Mouse (Mus musculus) stomach, embryonic 14.5 days (tissue): ENCODE measurements around the gene Tle6. TPM values are rescaled to one million over a fixed set of nuclear protein-coding genes. Genes with fewer than 3 reads are reported as not detected.

Experiments used
- ATAC-seq: fragments of 200-750 bp; cut with Nextera tagmentation; 2 replicates; pipeline ENCODE4 v1.8.0; 2017; ENCODE audit warnings: low read depth, moderate TSS enrichment; ENCODE audit not compliant: insufficient number of reproducible peaks, insufficient read depth, low FRiP score
- H3K27ac ChIP-seq: fragments of 300-500 bp; sonication (generic); 2 replicates; pipeline ENCODE4 v1.5.1; 2014; ENCODE audit warnings: mild to moderate bottlenecking, low read length, moderate library complexity, mixed read lengths
- H3K27me3 ChIP-seq: fragments of 300-500 bp; sonication (generic); 2 replicates; pipeline ENCODE4 v1.6.1; 2014; ENCODE audit warnings: low read length, control low read depth, mixed read lengths; ENCODE audit not compliant: control insufficient read depth, insufficient read depth
- H3K36me3 ChIP-seq: fragments of 300-500 bp; sonication (generic); 2 replicates; pipeline ENCODE4 v1.6.1; 2014; ENCODE audit warnings: mild to moderate bottlenecking, control low read depth, low read length, moderate library complexity, mixed read lengths; ENCODE audit not compliant: control insufficient read depth, insufficient read depth
- H3K4me1 ChIP-seq: fragments of 300-500 bp; sonication (generic); 2 replicates; pipeline ENCODE4 v1.6.1; 2014; ENCODE audit warnings: low read length, control low read depth, mixed read lengths; ENCODE audit not compliant: control insufficient read depth, insufficient read depth
- H3K4me2 ChIP-seq: fragments of 300-500 bp; sonication (generic); replicated peaks from 2 replicates; pipeline ENCODE4 v1.6.1; 2014; ENCODE audit warnings: low read depth, low read length, control low read depth
- H3K4me3 ChIP-seq: fragments of 300-500 bp; sonication (generic); 2 replicates; pipeline ENCODE4 v1.5.1; 2014; ENCODE audit warnings: low read depth, low read length, control low read depth
- H3K9ac ChIP-seq: fragments of 300-500 bp; sonication (generic); replicated peaks from 2 replicates; pipeline ENCODE4 v1.6.1; 2014; ENCODE audit warnings: low read depth, mild to moderate bottlenecking, control low read depth, low read length, moderate library complexity, mixed read lengths
- H3K9me3 ChIP-seq: fragments of 300-500 bp; sonication (generic); 2 replicates; pipeline ENCODE4 v1.6.1; 2016; ENCODE audit warnings: low read depth, low read length, control low read depth; ENCODE audit not compliant: control insufficient read depth
- WGBS: fragments of 180-500 bp; shearing (Covaris S2); extraction: QIAGEN DNeasy Blood & Tissue Kit; methylation state at CpG from one replicate; pipeline ENCODE4 v1.1.7; 2014; 5-methylcytosine and 5-hydroxymethylcytosine counted together
- polyA plus RNA-seq: library from polyadenylated mRNA; unstranded; fragments of >200 nt; fragmentation: Nextera tagmentation; extraction: Ambion mirVana; gene quantifications from 2 replicates; pipeline ENCODE4 v1.2.1, GENCODE M21; 2014

Gene Tle6
- polyA plus RNA-seq, 1 experiment from 2014 or later, result 14.3 TPM

DNA sequence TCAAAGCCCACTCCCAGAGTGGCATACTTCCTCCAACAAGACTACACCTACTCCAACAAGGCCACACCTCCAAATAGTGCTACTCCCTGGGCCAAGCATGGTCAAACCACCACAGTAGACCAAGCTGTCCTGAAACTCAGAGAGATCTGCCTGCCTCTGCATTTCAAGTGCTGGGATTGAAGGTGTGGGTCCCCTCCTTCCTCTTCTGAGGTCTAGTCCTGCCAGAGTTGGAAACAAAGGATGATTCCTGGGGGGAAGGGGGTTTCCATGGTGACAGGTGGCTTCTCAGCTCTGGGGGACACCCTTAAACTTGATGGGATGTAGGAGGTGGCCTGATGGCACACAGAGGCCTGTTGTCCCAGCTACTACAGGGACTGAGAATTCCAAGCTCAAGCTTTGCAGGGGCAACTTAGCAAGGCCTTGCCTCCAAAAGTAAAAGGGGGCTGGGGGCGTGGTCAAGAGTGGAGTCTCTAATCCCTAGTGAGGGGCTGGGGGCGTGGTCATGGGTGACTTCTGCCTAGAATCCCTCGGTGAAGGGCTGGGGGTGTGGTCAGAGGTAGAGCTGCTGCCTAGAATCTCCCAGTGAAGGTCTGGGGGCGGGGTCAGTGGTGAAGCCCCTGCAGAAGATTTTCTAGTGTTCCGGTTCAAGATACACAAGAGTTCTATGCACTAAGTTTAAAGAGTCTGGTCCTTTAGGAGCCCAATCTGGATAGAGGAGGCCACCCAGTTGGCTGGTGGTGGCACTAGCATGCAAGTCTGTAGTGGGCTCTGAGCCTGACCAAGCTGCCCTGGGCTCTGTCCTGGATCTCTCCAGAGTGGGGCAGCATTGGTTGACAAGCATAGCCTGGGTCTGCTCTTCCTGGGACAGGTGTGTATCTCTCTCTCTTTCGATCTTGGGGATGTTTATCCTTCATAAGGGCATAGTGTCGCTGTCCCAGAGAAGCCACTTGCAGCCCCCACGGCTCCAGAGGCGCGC is 26.5 kb downstream of the Tle6 start, which contains the start of gene Tle2:
TSS of gene Tle2 (plus strand) at position 481 of the 976 bp plus-strand sequence.
- peaks cover 35% of the 10 kb centered on the region for H3K4me1 ChIP-seq
- 23% methylated on average over 10 of the region's 10 CpGs for WGBS
- peak within 1 kb of the TSS; percentile 27; the same call in 1 of the 2 replicates for H3K27ac ChIP-seq

DNA sequence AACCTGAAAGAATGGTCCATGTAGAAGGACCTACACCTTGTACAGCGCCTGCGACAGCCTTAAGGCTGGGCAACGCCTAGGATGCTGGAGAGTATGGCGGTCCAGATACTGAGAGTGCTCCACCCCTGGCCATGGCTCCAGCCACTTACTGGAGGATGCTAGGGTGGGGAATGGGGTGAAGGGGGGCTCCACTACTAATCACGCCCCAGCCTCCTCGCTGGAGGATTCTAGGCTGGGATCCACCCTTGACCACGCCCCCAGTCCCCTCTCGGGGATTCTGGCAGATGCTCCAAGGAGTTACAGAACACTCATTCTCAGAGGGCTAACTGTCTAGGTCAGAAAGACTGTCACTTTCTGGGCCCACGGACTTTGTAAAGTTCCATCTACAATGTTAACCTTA is 27.9 kb downstream of the Tle6 start:
- peaks cover 47% of the 10 kb centered on the region for H3K4me1 ChIP-seq
- no peak overlapping the region for H3K4me2 ChIP-seq
- H3K27me3 ChIP-seq, result no peaks in the 10 kb centered on the region
- H3K27ac ChIP-seq, result peak overlapping the region; percentile 76; the same call in 1 of the 2 replicates
- H3K9ac ChIP-seq, result no peak overlapping the region
- WGBS, result 18% methylated on average over 9 of the region's 9 CpGs
- H3K4me3 ChIP-seq, result no peak overlapping the region
- no peak for ATAC-seq
- no peaks in the 10 kb centered on the region for H3K9me3 ChIP-seq
- no peaks in the 10 kb centered on the region for H3K36me3 ChIP-seq

More for the DNA sequence above, 26.5 kb downstream of the Tle6 start, which contains the start of gene Tle2:
- Histone ChIP-seq H3K9me3 (no peaks in the 10 kb centered on the region), H3K9ac (peak within 1 kb of the TSS; percentile 50), H3K4me3 (peak within 1 kb of the TSS; percentile 60), H3K27me3 (no peaks in the 10 kb centered on the region), H3K36me3 (no peaks in the 10 kb centered on the region), H3K4me2 (peak within 1 kb of the TSS; percentile 89)
- no peak for ATAC-seq

DNA sequence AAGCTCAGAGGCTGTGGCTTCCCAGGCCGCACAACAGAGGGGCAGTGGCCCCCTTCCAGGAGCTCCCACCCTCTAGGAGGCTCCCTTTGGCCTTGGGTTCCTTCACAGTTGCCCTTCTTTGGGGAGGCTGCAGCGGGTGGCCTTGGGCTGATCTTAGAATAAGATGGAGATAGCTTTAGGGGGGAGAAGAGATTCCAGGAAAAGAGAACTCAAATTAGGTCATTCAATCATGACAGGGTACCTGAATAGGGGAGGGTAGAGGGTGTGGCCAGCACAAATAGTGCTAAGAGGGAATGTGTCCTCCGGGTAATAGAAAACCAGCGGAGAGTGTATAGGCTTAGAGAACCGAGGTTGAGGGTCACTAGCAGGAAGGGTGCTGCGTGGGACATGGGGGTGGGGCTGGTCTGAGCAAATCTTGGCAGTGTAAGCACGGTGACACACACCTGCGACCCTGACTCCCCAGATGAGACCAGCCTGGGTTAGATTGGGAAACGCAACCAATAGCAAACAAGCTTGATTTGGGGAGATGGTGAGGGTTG is 28.7 kb downstream of the Tle6 start:
- Histone ChIP-seq H3K9ac (no peak overlapping the region; the same call in 1 of the 2 replicates), H3K4me1 (peaks cover 51% of the 10 kb centered on the region)

DNA sequence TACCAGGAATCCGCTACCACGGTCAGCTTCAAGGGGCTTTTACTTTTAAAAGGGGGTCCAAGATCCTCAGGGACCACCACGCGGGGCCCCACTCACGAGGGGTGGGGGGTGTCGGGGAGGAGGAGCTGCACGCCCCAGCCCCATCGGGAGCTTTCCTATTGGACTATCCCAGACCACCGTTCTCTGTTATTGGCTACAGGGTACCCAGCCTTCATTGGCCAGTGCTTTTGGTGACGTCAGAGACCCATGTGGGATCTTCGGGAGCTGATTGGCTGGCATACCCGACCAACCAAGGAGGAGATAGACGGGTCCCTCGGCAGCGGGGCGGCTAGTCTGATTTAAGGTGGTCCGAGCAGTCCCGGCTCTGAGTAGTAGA is 29.4 kb downstream of the Tle6 start:
- no peaks in the 10 kb centered on the region for H3K9me3 ChIP-seq
- H3K4me3 ChIP-seq, result peak overlapping the region; percentile 30
- no peak overlapping the region for H3K9ac ChIP-seq
- peak overlapping the region; percentile 83 for H3K27ac ChIP-seq
- 0 out of 2 replicates have a peak, but pooled peaks cover 5% of the 10 kb centered on the region for H3K36me3 ChIP-seq
- H3K4me1 ChIP-seq, result peaks cover 51% of the 10 kb centered on the region
- ATAC-seq, result peak; percentile 91
- WGBS, result under 1% methylated on average over 18 of the region's 18 CpGs
- H3K4me2 ChIP-seq, result peak overlapping the region; percentile 70
- H3K27me3 ChIP-seq, result no peaks in the 10 kb centered on the region

More for the DNA sequence above, 28.7 kb downstream of the Tle6 start:
- H3K27ac ChIP-seq, result peak overlapping the region; percentile 76
- 11% methylated on average over 9 of the region's 9 CpGs for WGBS
- H3K4me2 ChIP-seq, result peak overlapping the region; percentile 45
- H3K9me3 ChIP-seq, result no peaks in the 10 kb centered on the region
- H3K36me3 ChIP-seq, result no peaks in the 10 kb centered on the region
- no peaks in the 10 kb centered on the region for H3K27me3 ChIP-seq
- ATAC-seq, result no peak
- H3K4me3 ChIP-seq, result peak overlapping the region; percentile 20

DNA sequence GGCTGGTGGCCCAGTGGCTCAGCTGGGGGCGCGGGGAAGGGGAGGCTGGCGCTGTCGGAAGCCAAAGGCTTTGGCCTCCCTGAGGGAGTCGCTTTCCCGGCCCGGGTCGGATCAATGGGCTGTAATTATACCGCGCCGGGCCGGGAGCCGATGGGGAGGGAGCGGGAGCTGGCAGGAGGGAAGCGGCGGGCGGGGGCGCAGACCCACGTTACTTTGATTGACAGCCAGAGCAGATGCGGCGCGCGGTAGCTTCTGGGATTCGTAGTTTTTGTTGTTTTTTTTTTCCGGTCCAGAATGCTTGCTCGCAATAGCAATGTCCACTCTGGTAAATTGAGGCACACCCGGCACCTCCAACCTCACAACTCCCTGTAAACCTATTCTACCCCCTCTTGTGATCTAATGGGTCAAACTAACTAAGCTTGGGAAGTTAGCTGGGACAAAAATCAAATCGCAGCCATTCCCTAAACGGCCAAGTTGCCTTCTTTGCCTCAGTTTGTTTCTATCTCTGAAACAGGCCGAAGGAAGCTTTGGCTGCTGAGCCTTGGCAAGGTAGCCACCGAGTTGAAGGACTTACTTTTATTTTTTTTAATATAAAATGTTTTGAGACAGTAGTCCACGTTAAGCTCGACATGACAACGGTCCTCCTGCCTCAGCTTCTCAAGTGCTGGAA is 29.9 kb downstream of the Tle6 start:
- H3K9ac ChIP-seq, result no peak overlapping the region
- H3K4me3 ChIP-seq, result peak overlapping the region; percentile 30
- under 1% methylated on average over 34 of the region's 34 CpGs for WGBS

DNA sequence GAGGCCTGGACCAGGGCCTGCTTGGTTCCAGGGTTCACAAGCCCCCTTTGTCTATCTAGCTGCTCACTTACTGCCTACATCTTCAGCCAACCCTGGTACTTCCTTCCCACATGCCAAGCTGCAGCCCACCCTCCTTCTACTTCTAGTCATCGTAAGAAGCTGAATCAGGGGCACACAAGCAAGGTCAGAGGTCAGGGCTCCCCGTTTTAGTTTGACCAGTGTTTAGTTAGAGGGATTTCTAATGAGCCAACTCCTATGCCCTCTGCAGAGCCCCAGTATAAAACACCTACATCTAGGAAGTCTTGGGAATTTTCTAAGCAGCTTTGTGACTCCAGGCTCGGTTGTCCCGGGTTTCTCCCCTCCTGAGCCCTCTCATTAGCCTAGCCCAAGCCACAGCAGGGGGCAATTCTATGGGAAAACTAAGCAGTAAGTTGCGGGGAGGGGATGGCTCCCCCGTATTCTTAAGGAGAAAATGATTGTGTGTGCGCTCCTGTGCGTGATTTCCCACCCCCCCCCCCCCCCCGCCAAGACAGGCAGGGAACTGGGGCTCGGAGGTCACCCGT is 30.6 kb downstream of the Tle6 start:
- WGBS, result 3% methylated on average over 8 of the region's 11 CpGs
- H3K4me1 ChIP-seq, result peaks cover 45% of the 10 kb centered on the region
- peak overlapping the region; percentile 30 for H3K4me3 ChIP-seq
- H3K9ac ChIP-seq, result no peak overlapping the region
- peak overlapping the region; percentile 70 for H3K4me2 ChIP-seq
- peaks cover 17% of the 10 kb centered on the region for H3K36me3 ChIP-seq
- ATAC-seq, result no peak
- peak overlapping the region; percentile 86 for H3K27ac ChIP-seq
- no peaks in the 10 kb centered on the region for H3K9me3 ChIP-seq
- H3K27me3 ChIP-seq, result no peaks in the 10 kb centered on the region

More for the DNA sequence above, 29.9 kb downstream of the Tle6 start:
- Histone ChIP-seq H3K36me3 (peaks cover 10% of the 10 kb centered on the region; the same call in 1 of the 2 replicates), H3K27me3 (no peaks in the 10 kb centered on the region), H3K4me1 (peaks cover 49% of the 10 kb centered on the region), H3K27ac (peak overlapping the region; percentile 86), H3K9me3 (no peaks in the 10 kb centered on the region), H3K4me2 (peak overlapping the region; percentile 70)
- peak; percentile 56 for ATAC-seq

DNA sequence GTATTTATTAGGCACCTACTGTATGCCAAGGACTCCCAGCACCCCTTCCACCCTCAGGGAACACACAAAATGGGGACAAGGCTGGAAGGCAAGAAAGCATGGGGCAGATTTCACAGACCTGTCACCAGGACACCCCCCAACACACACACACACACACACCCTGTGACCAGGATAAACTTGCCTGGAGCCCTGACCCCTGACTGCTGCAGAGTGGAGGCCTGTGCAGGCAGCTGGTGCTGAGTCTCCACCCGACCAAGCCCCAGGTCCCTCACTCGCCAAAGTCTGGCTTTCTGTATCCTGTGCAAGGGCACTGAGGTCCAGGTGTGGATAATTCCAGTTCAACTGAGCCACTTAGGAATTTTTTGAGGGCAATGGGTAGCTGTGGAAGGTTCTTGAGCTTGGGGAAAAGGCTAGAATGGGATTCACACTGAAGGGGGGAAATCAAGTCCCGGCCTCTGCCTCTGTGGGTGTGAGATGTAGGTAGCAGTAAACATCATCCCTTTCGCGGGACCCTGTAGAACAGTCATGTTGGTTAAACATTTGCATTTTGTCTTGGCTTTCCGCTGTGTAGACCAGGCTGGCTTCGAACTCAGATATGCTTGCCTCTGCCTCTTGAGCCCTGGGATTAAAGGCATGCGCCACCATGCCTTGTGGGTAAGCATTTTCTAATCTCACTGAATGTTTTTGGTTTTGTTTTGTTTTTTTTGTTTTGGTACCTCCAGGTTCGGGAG is 31.2 kb downstream of the Tle6 start:
- H3K9ac ChIP-seq, result no peak overlapping the region
- no peaks in the 10 kb centered on the region for H3K9me3 ChIP-seq
- peak overlapping the region; percentile 31; the same call in 1 of the 2 replicates for H3K4me2 ChIP-seq
- peaks cover 45% of the 10 kb centered on the region for H3K4me1 ChIP-seq
- no peaks in the 10 kb centered on the region for H3K27me3 ChIP-seq
- WGBS, result 58% methylated on average over 9 of the region's 9 CpGs
- peak overlapping the region; percentile 86; the same call in 1 of the 2 replicates for H3K27ac ChIP-seq
- ATAC-seq, result no peak
- H3K4me3 ChIP-seq, result no peak overlapping the region
- peaks cover 23% of the 10 kb centered on the region for H3K36me3 ChIP-seq
